Mouse (Mus musculus): ENCODE measurements around the gene Olfr1034.
"Not testable (repeated sequence)": the region's sequence is repeated elsewhere in the genome, so short reads cannot be mapped to it uniquely, and the experiment has no call there.

DNA sequence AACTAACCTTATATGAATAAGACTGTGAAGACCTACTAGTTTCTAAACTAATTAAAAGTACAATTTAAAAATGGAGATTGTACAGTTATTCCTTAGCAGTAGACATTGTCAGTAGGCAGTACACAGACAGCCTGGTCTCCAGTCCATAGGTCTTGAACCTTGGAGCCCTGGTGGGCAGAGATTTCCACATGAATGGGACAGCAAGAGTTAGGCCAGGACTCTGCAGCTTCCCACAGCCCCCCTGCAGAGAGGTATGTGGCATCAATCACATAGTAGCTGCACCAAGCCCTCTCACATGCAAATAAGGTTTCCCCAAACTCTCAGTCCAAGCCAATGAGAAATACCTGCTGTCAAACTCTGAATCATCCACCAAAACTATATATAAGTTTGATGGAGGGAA lies 5.1 kb downstream of the Olfr1034 start:
- not testable (repeated sequence) for TF ChIP-seq POLR2A (IDR thresholded peaks at IDR 0.05; ENCODE audit: control insufficient read depth, extremely low read depth, insufficient read depth, low read length, poor library complexity); CTCF (IDR thresholded peaks at IDR 0.05; ENCODE audit: borderline replicate concordance, control insufficient read depth, extremely low read depth, insufficient read depth, low read length, poor library complexity)

All from thymus, adult 2 months (tissue).